Mouse (Mus musculus) right cerebral cortex, adult 2 months (tissue): Measurements from ENCODE around the gene S1pr2.

Source experiments
- DNase-seq, 2 experiments: peaks; one replicate each; pipeline ENCODE4 v3.0.0; 2021 to 2022; ENCODE audit warnings: low spot score in 2 of 2

The S1pr2 gene

DNA sequence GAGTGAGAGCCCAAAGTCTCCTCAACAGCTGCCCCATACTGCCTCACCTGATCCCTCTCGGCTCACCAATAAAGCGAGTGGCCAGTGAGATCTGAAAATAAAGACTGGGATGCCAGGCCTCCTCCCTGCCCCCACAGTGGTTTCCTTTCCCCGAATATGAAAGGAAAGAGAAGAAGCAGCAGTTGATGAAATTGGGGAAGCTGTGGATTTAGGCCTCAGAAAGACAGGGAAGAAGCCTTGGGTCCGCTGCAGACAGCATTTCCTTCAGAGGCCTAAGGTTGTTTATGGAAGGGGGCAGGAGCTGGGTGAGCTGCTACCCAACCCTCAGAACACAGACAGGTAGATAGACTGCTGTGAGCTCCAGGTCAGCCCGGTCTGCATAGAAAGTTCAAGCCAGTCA lies 9.8 kb downstream of the S1pr2 start:
- no peak for DNase-seq

DNA sequence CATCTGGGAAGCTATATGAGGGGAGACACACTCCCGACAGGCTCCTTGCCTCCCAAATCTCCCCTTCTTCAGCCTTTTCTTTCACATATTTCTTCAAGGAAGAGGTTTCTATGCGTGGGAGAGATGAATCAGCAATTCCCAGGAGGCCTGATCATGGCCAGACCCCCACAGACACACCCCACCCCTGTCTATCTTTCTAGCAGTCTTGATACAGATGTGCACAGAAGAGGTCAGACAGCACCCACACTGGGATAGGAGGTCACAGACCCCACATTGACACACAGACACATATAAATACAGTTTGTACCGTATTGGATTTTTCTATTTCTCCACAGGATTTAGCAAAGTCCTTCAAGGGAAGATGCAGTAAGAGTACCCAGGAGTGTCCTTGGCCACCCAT lies 10.6 kb downstream of the S1pr2 start:
- no peak for DNase-seq

DNA sequence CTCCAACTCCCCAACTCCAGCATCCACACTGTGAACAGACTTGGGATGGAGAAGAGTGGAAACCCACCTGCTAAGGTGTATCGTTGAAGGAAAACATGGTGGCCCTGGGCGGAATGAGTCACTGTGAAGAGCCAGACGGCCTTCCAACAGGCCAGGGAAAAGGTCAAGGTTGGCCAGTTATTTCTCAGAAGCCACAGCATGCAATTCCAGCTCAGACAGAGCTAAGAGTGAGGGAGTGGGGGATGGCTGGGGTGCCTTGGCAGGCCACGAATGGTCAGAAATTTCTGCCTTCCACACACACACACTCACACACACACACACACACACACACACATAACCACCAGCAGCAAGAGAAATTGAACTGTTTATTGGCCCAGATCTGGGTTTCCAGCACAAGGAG lies 11.0 kb downstream of the S1pr2 start:
- DNase-seq, result no peak

DNA sequence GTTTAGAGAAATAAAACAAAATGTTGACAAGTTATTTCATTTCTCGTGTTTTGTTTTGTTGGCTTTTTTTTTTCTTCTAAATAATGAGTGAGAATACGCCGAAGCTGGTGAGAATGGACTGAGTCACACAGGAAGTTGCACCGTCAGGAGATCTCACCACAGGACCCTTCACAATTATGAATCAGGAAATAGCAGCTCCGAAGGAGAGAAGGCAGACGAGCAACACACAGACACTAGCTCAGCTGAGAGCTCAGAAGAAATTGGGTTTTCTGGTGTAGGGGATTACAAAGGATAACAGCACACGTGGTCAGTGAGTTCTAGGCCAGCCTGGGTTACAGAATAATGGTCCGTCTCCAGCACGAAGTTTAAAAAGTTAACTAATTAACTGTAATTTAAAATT lies 15.0 kb downstream of the S1pr2 start:
- DNase-seq, result no peak

DNA sequence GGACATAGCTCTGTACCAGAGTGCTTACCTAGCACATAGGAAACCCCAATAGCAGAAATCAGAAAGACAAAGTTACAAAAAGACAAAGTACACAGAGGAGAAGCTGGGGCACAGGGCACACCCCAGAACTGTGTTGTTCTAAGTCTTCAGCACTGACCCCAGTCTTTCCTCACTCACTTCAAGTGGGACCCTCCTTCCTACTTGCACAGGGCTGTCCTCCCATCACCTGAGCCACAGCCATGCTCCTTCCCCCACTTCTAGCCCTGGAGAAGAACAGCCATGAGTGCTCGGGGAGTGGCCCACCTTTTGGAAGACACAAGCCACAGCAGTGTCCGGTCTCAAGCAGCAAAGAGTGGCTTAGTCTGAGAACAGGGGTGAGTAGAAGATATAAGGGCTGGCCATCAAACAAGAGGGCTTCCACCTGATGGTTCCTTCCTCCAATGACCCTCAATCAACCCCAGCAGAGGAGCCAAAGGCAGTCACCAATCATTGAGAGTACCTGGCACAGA lies 17.1 kb downstream of the S1pr2 start, which contains the start of gene Dnmt1:
Dnmt1 (minus strand) TSS at position 459 of the 509 bp plus-strand sequence.
- DNase-seq, result no peak

GRCm38 (mm10) chr9:20956989-20957388 lies 19.6 kb downstream of the S1pr2 start:
- DNase-seq, result no peak

GRCm38 (mm10) chr9:20952520-20953227 lies 23.9 kb downstream of the S1pr2 start:
- DNase-seq, result peak; percentile 96 to 97

- DNase-seq, result no peak
Observed at GRCm38 (mm10) chr9:20951966-20952519, 24.5 kb downstream of the S1pr2 start.

DNA sequence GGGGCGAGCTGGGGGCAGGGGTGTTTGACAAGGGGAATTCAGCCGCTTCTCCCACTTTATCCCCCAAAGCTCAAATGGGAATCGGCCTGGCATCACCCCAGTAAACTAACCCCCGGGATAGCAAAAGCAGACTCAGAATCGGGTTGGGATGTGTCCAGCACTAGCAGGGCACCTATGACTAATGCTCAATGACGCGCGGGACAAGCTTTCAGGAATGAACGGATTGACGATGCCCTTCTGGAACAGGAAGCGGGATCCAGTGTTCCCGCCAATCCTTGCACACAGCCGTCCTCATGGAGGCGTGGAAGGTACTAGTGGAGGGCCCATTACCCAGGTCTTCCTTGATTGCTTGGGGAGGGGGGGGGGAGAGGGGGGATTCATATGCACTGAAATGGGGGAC lies 25.1 kb downstream of the S1pr2 start:
- peak; percentile 11 to 14 for DNase-seq

DNA sequence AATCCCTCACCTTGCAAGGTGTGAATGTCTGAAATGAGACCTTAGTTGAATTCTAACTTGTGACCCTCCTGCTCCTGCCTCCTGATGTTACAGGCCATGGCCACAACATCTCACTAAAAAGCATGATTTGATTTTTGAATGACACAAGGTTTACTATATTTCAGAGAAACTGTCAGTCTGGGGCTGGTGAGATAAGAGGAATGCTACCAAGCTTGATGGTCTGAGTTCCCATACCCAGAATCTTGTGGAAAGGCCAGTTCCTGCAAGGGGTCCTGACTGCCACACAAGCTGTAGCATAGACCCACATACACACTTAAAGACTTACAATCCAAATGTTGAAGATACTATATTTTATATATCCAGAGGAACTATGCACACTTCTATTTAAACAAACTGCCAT lies 26.2 kb downstream of the S1pr2 start:
- DNase-seq, result no peak

DNA sequence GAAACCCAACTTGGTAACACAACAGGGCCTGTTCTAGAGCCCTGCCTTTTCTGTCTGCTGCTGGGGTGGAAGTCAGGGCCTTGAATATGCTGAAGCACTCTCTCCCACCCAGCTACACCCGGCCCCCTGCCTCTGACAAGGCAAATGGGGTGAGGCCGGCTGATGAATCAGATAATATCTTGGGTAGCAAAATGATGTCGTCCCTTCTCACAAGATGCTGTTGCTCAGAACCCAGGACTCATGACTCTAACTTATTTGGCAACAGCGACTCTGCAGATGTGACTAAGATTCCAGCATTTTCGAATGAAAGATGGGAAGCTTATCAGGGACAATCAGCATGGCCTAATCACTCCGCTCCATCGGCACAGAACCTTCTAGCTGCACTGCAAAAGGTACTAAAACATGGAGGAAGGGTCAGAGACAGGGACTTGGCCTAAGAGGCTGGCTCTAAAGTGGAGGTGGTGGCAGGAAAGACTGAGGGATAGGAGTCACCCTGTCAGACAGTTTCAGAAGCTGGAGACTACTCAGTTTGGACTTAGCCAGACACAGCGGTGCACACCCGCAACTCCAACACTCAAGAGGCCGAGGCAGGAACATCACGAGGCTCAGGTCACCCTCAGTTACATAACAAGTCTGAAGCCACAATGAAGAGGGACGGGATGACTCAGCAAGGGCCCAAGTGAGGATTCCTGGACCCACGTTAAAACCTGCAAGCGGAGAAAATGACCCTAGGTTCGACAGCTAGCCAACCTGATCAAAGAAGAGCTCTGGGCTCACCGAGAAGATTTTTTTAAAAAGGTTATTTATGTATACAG lies 30.3 kb downstream of the S1pr2 start:
- no peak for DNase-seq

- no peak for DNase-seq
Observed at GRCm38 (mm10) chr9:20944697-20945370, 31.7 kb downstream of the S1pr2 start.

DNA sequence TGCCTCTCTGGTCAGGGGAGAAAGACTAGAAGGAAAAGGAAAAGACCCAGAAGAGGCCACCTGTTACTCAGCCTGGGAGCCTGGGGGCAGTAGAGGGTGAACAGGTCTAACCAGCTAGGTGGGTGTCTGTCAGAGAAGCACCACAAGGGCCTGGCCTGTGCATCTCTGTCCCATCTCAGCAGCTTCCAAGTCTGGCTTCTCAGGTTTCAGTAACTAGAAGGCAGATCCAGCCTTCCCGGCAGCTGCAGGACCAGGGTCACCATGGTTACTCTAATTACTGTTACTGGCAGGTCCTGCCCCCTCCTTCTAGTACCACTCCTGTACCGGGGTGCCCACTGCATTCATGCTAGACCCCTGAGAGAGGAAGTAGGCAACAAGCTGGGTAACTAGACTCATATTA lies 32.7 kb downstream of the S1pr2 start:
- DNase-seq, result no peak

DNA sequence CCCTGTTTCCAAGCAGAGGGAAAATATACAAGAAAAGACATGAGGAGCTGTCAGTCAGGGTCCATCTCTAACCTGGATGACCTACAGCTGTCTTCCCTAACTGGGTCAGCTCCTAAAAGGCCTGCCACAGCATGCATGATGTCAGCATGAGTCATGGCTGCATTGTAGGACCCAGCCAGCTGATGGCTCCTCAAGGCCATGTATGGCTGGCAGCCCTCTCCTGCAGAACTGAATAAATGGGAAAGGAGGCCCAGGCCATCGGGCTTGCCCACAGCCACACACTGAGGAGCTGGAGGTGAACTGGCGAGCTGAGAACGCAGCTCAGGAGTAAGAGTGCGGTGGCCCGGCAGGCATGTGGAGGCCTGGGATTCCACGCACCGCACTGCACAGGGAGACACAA lies 33.2 kb downstream of the S1pr2 start:
- no peak for DNase-seq

- DNase-seq, result no peak
Observed at GRCm38 (mm10) chr9:20923258-20923657, 53.3 kb downstream of the S1pr2 start.

DNA sequence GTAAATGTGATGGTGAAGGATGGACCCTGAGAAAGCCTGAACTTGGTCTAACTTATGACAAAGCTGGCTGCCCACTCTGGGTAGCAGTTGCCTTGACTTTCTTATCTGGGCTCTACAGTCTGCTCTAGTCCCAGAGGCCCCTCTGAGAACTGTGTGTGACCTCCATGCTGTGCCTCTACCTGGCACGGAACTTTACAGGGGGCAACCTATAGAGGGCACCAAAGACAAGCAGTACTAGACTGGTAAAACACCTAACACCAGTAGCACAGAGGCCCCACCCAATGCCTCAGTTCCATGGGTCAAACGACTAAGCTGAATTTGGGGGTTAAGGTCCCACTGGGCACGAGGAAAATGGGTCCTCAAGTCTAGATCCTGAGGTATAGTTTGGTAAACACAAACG lies 60.4 kb downstream of the S1pr2 start:
- peak in 1 of 2 experiments; percentile 23 for DNase-seq
